Mouse (Mus musculus): ENCODE data around the gene Nek4. TPM values are rescaled to one million over a fixed set of nuclear protein-coding genes. Genes with fewer than 3 reads are reported as not detected.

Nek4 gene
- total RNA-seq, 2 experiments from 2014 or later, result 15.6 to 18.9 TPM

DNA sequence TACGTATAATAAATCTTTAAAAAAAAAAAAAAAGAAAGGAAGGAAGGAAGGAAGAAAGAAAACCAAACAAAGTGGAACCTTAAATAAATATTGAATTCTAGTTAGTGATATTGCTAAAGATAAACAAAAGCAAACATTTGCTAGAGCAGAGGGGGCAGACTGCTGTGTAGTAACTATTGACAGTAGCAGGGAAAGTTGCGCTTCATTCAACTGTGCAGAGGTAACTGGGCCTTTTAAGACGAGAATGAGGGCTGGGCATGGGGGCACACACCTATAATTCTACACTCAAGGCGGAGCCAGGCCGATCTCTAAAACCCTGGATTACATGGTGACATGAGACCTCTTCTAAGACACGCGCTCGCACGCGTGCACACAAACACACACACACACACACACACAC lies 1.2 kb upstream of the Nek4 start:
- intact Hi-C loops (cut with DNase I), result loop anchor here (2.0 kb wide), 1 partner anchor 51 kb away; the partner anchor contains the start of genes Glt8d1 and Spcs1
- no peak for DNase-seq (ENCODE audit: low spot score in 2 of 2)

DNA sequence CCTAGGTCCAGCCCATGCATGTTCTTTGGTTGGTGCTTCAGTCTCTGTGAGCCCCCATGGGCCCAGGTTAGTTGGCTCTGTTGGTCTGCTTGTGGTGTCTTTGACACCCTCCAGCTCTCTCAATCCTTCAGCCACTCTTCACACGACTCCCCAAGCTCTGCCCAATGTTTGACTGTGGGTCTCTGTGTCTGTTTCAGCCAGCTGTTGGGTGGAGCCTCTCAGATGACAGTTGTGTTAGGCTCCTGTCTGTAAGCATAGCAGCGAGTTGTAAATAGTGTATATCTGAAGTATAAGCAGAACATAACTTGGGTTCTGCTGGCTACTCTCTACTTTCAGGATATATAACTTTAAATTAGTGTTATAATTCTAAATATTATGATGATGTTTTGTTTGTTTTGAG lies 7.3 kb downstream of the Nek4 start:
- no peak for DNase-seq (ENCODE audit: low spot score in 2 of 2)
- intact Hi-C loops (cut with DNase I), result no loop called here

DNA sequence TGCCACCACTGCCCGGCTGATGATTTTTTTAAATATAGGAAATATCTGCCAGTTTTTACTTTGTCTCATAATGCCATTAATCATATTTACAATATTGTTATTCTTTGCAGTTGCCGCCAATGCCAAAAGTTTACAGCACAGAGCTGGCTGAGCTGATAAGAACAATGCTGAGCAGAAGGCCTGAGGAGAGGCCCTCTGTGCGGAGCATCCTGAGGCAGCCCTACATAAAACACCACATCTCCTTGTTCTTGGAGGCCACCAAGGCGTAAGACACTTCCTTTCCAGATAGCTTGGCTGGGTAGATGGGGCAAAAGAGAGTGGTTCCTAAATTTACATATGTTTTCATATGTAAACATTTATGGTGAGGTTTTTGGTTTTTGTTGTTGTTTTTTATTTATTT lies 7.9 kb downstream of the Nek4 start:
- DNase-seq (ENCODE audit: low spot score in 2 of 2), result no peak
- intact Hi-C loops (cut with DNase I), result no loop called here

DNA sequence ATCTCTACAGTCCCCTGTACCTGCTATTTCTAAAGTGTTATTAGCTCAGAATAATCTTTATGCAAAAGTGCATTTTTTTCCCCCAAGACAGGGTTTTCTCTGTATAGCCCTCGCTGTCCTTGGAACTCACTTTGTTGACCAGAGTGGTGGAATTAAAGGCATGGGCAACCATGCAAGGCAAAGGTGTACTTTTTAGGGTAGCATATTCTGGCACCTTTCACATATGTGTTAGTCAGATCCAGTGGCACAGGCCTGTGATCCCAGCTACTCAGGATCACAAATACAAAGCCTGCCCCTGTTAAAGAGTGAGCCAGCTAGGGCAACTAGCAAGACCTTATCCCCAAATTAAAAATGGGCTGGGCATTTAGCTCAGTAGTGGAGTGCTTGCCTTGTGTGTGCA lies 9.2 kb downstream of the Nek4 start:
- intact Hi-C loops (cut with DNase I), result no loop called here
- no peak for DNase-seq (ENCODE audit: low spot score in 2 of 2)

DNA sequence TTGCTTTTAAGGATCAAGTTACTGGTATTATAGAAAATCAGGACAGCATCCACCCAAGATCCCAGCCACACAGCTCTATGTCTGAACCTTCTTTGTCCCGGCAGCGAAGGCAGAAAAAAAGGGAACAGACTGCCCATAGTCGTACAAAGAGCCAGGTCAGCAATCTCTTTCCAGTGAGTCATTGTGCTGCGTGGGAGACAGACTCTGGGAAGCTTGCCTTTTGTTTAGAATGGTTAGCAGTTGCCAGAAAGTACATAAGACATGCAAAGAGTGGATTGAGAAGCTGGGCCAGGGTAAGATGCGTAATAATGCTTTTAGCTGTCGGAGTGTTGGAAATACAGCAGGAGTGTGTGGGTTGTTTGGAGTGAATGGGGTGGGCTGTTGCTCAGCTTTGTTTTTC lies 23.0 kb downstream of the Nek4 start:
- peak; percentile 47 to 94 for DNase-seq (ENCODE audit: low spot score in 2 of 2)
- intact Hi-C loops (cut with DNase I), result loop anchor here (1.0 kb wide), 1 partner anchor 23 kb away; the partner anchor contains the start of gene Nek4

DNA sequence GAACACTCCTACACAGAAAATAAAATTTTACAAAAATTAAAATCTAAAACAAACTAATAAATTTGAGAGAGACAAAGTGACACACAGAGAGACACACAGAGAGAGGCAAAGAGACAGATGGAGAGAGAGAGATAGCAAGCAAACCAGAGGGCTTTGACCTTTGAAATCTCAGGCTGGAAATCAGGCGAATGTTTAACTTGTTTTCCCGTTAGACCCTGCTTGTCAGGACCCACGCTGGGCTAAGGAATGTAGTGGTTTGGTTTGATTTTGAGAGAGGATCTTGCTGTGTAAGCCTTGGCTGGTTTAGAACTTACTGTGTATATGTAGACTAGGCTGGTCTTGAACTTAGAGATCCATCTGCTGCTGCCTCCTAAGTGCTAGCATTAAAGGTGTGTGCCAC lies 25.0 kb downstream of the Nek4 start:
- intact Hi-C loops (cut with DNase I), result no loop called here
- DNase-seq (ENCODE audit: low spot score in 2 of 2), result no peak

DNA sequence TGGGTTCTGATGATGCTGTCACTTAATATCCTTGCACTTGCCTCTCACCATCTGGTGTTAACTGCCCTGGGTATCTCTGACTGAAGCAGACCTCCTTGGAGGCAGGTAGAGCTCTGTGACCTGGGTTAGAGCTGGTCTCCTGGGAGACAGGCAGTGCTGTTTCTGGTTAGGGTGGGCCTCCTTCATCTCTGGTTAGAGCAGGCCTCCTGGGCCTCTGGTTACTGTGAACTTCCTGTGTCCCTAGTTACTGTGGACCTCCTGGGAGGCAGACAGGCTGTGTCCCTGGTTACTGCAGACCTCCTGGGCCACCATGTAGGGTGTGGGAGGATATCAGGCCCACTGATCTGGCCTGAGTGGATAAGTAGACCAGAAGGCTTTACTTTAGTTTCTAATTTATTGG lies 45.2 kb downstream of the Nek4 start:
- DNase-seq (ENCODE audit: low spot score in 2 of 2), result no peak
- intact Hi-C loops (cut with DNase I), result no loop called here

DNA sequence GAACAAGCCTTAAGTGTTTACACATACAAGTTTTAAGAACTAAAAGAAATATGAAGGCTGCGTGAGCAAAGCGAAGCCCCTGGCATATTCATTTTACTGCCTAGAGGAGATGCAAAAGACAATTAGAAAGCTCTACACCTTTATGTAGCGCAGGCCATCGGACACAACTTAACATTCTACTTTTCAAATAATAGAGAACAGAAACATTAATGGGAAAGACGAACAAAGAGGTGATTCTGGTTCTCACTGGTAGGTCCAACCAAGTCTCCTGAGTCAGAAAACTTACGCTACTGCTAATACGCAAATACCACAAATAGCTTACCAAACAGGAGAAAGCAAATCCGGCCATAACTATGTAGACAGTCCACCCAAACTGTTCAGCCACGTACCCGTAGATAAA lies 49.2 kb downstream of the Nek4 start:
- no peak for DNase-seq (ENCODE audit: low spot score in 2 of 2)
- intact Hi-C loops (cut with DNase I), result loop anchor here (2.0 kb wide), 2 partner anchors 18 to 50 kb away; partner anchors contain the start of genes Gnl3, Nek4 and Pbrm1

DNA sequence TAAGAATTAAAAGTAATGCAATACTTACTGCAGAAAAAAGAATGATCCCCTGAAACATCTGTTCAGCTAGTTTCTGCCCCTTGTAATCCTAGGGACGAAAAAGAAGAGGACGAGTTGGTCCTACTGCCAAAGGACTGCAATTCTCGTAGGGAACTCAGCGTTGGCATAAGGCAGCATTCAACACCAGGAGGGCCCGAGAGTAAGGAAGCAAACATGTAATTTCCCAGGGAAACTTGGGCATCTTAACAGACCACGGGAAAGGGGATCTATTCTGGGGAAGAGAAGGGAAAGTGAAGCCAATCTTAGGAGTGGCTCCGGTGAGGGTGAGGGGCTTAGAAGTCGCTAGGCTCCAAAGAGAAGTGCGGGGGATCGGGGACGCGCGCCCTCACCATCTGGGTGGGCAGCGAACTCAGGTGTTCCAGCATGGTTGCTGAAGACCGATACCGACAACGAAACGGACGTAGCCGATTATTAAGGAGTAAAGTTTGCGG lies 49.7 kb downstream of the Nek4 start:
- intact Hi-C loops (cut with DNase I), result loop anchor here (2.0 kb wide), 2 partner anchors 18 to 50 kb away; partner anchors contain the start of genes Gnl3, Nek4 and Pbrm1
- DNase-seq (ENCODE audit: low spot score in 2 of 2), result no peak

DNA sequence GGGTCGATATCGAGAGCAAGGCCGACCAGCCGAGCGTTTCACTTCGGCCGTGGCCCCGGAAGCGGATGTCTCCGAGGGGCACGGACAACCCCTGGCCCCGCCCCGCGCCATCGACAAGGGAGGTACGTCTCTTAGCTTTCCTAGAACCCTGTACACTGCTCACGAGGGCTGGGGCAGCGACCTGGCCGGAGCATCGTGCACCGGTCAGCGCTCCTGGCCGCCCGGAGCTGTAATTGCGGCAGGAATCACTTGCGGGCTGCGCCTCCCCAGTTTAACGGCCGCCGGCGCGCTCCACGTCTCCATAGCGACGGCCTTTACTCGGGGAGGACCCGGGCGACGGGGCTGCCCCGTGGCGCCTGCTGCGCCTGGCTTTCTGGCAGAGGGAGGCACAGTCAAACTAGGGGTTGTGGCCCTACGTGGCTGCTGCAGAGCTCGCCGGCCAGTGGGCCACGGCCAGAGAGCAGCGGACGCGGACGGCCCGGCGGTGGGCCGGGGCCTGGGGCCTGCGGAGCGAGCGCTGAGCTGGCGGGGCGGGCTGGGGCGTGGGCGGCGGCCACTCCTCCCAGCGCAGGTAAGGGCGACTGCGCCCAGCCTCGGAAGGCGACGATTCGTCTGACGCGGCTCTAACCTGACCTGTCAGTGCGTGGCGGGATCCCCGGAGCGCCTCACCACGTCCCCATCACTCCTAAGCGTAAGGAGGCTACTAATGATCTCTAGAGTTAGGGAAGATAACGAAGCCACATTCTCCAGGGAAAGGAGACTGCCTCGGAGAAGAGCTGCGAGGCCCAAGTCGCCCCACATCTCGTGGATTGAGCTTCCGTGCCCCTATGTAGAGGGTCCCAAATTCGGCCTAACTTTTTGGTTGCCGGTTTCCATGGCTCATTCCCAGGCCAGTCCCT lies 50.4 kb downstream of the Nek4 start, which contains the start of the genes Glt8d1 and Spcs1:
Gene Glt8d1, plus strand, starts transcription at position 94 of the 899 bp plus-strand sequence.
Gene Spcs1, minus strand, starts transcription at position 366 of the 899 bp plus-strand sequence.
- DNase-seq (ENCODE audit: low spot score in 2 of 2), result peak; percentile 89 to 92
- intact Hi-C loops (cut with DNase I), result loop anchor here (2.0 kb wide), 2 partner anchors 17 to 51 kb away; partner anchors contain the start of genes Gnl3, Nek4 and Pbrm1

DNA sequence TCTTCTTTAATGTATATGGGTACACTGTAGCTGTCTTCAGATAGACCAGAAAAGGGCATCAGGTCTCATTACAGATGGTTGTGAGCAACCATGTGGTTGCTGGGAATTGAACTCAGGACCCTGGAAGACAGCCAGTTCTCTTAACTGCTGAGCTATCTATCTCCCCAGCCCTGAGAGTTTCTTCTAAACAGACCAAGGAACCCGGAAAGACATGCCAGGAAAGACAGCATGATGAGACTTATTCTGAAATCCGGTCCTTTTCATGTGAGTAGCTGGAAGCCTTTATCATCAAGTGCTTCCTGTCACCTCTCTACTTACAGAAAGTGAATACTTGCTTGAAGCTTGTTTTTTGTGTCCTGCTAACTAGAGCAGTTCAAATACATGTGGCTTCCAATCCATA lies 53.4 kb downstream of the Nek4 start:
- intact Hi-C loops (cut with DNase I), result no loop called here

DNA sequence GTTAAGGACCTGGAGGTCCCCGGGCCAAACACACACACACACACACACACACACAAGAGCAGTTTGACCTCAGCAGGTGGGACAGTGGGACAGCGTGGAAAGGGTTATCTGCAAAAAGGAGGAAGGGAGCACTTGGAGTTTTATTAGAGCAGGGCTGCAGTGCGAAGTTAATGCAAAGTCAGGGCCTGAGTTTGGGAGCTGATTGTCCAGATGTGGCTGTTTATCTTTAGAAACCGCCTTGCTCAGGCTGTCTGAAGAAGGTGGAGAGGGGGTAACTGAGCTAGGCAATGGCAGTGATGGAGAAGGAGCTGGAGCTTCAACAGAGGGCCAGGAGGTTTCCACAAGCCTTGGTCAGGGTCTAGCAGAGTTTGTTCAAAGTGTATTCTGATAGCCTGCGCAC lies 55.6 kb downstream of the Nek4 start:
- intact Hi-C loops (cut with DNase I), result no loop called here
- no peak for DNase-seq (ENCODE audit: low spot score in 2 of 2)

More for the DNA sequence above, 53.4 kb downstream of the Nek4 start:
- DNase-seq (ENCODE audit: low spot score in 2 of 2), result no peak

DNA sequence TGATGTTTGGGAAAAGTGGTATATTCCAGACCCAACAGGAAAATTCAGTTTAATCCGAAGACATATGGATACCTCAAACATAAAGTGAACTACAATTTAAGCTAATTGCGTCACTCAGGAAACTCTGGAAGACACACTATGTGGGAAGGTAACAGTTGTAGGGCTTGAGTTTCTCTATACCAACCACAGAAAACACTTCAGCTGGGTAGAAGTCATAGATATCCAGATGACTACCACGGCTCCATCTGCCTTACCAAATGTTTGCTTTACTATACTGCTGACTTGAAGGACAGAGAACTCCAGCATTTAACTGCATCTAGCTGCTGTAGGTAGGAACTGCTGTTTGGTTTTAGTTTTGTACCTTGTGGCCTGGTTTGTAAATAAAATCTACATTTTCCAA lies 60.4 kb downstream of the Nek4 start:
- intact Hi-C loops (cut with DNase I), result no loop called here
- DNase-seq (ENCODE audit: low spot score in 2 of 2), result peak in 1 of 2 experiments; percentile 21

DNA sequence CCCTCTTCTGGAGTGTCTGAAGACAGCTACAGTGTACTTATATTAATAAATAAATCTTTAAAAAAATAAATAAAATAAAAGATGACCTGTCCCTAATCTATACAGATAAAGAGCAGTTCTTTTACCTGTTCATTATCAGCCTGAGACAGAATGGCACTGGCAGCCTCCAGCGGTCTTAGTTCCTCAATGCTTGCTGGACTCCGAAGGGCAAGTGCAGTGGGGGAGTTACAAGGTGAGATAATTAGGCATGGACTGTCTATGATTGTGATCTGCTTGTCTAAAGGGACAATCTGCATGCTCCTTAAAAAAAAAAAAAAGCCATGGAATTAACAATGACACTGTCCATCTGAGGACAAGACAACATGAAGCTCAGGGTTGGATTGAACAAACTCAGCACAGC lies 62.8 kb downstream of the Nek4 start:
- intact Hi-C loops (cut with DNase I), result no loop called here
- no peak for DNase-seq (ENCODE audit: low spot score in 2 of 2)

DNA sequence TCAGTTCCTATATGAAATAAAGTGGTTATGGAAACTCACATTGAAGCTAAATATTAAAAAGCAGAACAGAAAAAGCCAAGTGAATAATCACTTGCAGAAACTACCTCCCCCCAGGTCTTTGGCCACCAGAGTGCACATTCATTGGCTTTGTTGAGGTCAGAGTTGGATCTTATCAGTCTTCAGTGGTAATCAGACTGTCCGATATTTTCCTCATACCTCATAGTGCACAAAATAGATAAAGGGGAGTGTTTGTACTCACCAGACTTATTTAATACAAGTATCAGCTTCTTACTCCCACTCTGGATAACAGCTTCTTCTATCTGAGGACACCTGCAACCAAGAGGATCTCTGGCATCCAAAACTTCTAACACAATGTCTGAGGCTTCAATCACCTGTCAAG lies 64.9 kb downstream of the Nek4 start:
- intact Hi-C loops (cut with DNase I), result no loop called here

DNA sequence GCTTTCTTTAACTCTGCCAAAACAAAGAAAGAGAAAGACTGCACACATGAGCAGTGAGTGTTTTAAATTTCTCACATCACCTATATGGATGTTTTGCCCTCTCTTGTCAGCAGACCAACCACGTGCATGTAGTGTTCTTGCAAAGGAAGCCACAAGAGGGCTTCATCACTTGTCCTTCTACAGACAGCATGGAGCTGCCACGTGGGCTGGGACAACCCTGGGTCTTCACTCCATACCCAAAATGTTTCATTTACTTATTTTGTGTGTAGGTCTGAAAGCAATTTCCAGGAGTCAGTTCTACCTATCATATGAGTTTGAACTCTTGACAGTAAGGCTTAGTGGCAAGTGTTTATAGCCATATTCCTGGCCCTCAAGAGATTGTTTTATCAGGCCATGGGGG lies 66.7 kb downstream of the Nek4 start:
- DNase-seq (ENCODE audit: low spot score in 2 of 2), result peak in 1 of 2 experiments; percentile 6
- intact Hi-C loops (cut with DNase I), result loop anchor here (2.0 kb wide), 1 partner anchor 17 kb away; the partner anchor contains the start of genes Glt8d1 and Spcs1

More for the DNA sequence above, 64.9 kb downstream of the Nek4 start:
- DNase-seq (ENCODE audit: low spot score in 2 of 2), result no peak

DNA sequence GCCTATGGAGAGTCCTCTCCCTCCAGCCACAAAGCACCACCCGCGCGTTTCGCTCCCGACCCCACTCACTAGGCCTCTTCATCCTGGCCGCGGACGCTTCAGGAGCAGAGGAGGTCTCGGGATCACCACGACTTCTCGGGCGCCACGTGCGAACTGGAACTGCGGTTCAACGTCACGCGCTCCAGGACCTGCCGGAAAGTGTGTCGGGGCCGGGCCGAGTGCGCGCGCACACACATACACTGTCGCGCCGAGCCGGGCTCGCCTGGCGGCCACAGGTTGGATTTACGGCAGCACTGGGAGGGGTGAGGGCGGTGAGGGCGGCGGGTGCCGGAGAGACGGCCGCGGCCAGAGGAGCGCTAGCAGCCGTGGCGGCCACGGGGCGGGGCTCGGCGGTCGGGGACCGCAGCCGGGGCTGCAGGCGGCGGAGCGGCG lies 67.7 kb downstream of the Nek4 start, which contains the start of the genes Pbrm1 and Gnl3:
Gene Pbrm1, plus strand, starts transcription at position 279 of the 432 bp plus-strand sequence.
Gene Gnl3, minus strand, starts transcription at position 293 of the 432 bp plus-strand sequence.
- DNase-seq (ENCODE audit: low spot score in 2 of 2), result peak; percentile 98 to 99
- intact Hi-C loops (cut with DNase I), result loop anchor here (2.0 kb wide), 1 partner anchor 18 kb away; the partner anchor contains the start of genes Glt8d1 and Spcs1

DNA sequence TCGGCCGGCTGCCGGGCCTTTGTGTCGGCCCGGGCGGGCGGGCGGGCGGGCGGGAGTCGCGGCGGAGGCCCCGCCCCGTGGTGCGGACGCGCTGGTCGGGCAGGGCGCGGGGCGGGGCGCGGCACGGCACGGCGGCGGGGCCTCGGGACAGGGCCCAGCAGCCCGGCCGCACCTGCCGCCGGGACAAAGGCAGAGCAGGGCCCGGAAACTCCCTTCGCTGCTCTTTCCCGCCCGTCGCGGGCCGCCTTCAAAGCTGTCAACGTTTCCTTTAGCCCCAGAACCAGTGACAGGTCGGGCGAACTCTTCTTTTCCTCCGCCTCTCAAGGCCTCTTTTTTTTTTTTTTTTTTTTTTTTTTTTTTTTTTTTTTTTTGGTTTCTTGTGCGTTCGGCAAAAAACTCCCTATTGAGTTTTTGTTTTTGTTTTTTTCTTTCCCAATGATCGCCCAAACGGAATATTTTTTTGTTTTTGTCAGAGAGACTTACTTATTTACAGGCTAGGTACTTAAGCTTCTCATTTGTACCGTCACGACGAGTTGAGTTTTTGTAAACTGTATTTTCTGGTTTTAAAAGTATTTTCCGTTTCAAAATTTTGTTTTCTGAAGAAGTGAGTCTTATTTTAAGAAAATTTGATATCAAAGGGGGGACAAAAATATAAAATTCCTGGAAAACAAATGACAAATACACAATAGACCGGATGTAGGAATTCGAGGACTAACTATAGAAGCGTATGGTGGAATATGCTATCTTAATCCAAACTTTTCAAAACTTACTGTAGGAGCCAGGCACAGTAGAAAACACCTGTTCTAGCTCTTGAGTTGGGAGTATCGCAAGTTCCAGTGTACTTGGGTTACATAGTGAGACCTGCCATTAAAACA lies 68.4 kb downstream of the Nek4 start:
- peak; percentile 54 to 72 for DNase-seq (ENCODE audit: low spot score in 2 of 2)
- intact Hi-C loops (cut with DNase I), result loop anchor here (2.0 kb wide), 1 partner anchor 19 kb away; the partner anchor contains the start of genes Glt8d1 and Spcs1

DNA sequence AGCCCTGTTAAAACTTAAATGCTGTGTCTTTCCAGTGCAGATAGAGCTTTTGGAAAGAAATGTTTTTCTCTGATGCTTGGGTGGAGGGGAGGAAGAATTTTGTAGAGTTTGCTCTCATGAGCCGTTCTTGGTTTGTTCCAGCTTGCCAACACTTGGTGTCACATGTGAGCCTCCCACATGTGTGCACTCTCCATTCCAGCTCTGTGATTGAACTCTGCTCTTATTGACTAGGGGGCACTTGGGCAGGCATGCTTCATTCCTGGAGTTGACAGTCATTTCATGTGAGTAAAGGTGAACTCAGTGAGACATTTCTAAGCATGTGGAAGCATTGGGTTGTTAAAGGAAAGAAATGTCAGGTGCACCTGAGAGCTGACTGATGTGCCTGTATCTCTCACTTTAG lies 71.4 kb downstream of the Nek4 start:
- intact Hi-C loops (cut with DNase I), result no loop called here
- DNase-seq (ENCODE audit: low spot score in 2 of 2), result no peak
